Mouse (Mus musculus) liver, postnatal 0 days (tissue): ENCODE data around the gene Espn.

Experiments used
- CTCF ChIP-seq: sonication (generic); IDR thresholded peaks from 2 replicates; pipeline ENCODE4 v1.5.1; 2016; ENCODE audit warnings: antibody characterized with exemption, low read depth
- EP300 ChIP-seq: IDR thresholded peaks from 2 replicates; pipeline ENCODE4 v1.6.1; 2016; ENCODE audit warnings: antibody characterized with exemption, low read depth, mild to moderate bottlenecking

GRCm38 (mm10) chr4:152141521-152142135, 10.5 kb downstream of the Espn start:
- no peak for TF ChIP-seq CTCF
- no peak for TF ChIP-seq EP300
